Mouse (Mus musculus) ES-E14 (cell line): Measurements from ENCODE around the gene Phldb1.

Experiments used
- CHD2 ChIP-seq: IDR thresholded peaks from 2 replicates; pipeline ENCODE4 v1.6.1; 2014; ENCODE audit warnings: mild to moderate bottlenecking, low read depth, low read length, inconsistent platforms
- HCFC1 ChIP-seq: IDR thresholded peaks from 2 replicates; pipeline ENCODE4 v1.6.1; 2012; ENCODE audit warnings: low read length, inconsistent platforms, borderline replicate concordance; ENCODE audit not compliant: insufficient read depth
- MAFK ChIP-seq: IDR thresholded peaks from 2 replicates; pipeline ENCODE4 v1.6.1; 2014; ENCODE audit warnings: mild to moderate bottlenecking, low read depth, low read length, inconsistent platforms; ENCODE audit not compliant: insufficient read depth

DNA sequence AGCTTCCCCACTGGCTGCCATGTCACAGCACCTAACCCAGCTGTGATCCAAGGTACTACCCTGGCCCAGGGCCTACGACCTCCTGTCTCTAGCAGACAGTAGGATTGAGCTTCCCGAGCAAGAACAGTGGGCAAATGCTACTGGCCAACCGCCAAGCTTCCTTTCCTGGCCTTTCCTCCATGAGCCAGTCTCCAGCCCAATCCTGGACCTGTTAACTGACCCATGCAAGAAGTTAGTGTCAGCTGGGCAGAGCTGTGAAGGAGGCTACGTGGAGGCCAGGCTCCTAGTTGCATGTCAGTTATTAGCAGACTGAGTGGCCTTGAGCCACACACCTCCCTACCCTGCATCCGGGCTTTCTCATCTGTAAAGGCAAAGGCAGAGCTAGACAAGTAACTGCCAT, 35.3 kb downstream of the Phldb1 start:
- TF ChIP-seq CHD2, result no peak
- no peak for TF ChIP-seq MAFK
- no peak for TF ChIP-seq HCFC1
